Mouse (Mus musculus) large intestine, adult 2 months (tissue): ENCODE results near the gene Gm45808. TPM values are rescaled to one million over a fixed set of nuclear protein-coding genes. Genes with fewer than 3 reads are reported as not detected.

Experiments used
- DNase-seq: peaks from one replicate; pipeline ENCODE4 v3.0.0-alpha.2; 2012; ENCODE audit warnings: low read depth, low spot score
- WGBS: fragments of 180-500 bp; shearing (Covaris S2); methylation state at CpG from one replicate; pipeline ENCODE4 v1.1.7; 2018; 5-methylcytosine and 5-hydroxymethylcytosine counted together
- polyA plus RNA-seq: library from polyadenylated mRNA; depleted of rRNA; stranded (reverse); fragments of >200 nt; gene quantifications from 2 replicates; pipeline ENCODE4 v1.2.3, GENCODE M21; 2012; rRNA removed

The Gm45808 gene
- polyA plus RNA-seq, 1 experiment, result not detected

- WGBS, result 46% methylated on average over 6 of the region's 6 CpGs
- DNase-seq, result no peak
Measured at GRCm38 (mm10) chr7:45420615-45420919, 66.0 kb downstream of the Gm45808 start, which contains the start of gene Lhb. Lhb (plus strand) TSS chr7:45420820.

GRCm38 (mm10) chr7:45419859-45420614 is 66.6 kb downstream of the Gm45808 start:
- 14% methylated on average over 27 of the region's 27 CpGs for whole genome bisulfite sequencing
- DNase-seq, result no peak

DNA sequence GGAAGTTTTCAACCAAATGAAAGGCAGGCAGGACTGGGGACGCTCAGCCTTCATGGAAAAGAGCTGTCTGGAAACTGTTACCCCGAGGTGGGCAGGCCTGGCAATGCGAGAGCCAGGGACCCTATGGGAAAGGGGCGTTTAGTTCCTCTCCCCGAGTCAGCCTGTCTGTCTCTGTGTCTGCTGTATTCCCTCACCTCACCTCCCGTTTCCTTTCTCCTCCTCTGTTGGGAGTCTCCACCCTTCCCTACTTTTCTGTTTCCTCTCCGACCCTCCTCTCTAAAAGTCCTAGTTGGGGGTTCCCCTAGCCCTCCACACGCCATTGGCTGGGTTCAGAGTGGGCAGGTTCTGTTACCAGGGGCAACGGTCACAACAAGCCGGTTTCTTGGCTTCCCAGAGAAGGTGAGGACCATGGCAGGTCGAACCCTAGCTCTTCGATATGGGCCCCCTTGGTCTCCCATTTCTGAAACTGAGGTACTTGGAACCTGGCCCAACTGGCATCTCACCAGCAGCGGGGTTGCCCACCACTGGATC is 68.6 kb downstream of the Gm45808 start:
- 14% methylated on average over 13 of the region's 13 CpGs for WGBS
- DNase-seq, result no peak

Other genes with a start within 250 kb of the Gm45808 start
- 57.3 and 66.8 TPM in 2 replicates for gene Cd37, start 247.7 kb downstream of the Gm45808 start, polyA plus RNA-seq
- not detected in 2 replicates for gene Slc6a16, start 245.7 kb downstream of the Gm45808 start, polyA plus RNA-seq
- not detected in 2 replicates for gene Slc6a21, start 209.3 kb downstream of the Gm45808 start, polyA plus RNA-seq
- gene Trpm4, start 153.0 kb downstream of the Gm45808 start, polyA plus RNA-seq, result 182 and 185 TPM in 2 replicates
- 0.40 and 0.67 TPM in 2 replicates for gene Hrc, start 151.5 kb downstream of the Gm45808 start, polyA plus RNA-seq
- gene Ppfia3, start 119.8 kb downstream of the Gm45808 start, polyA plus RNA-seq, result 47.1 and 70.3 TPM in 2 replicates
- 4.5 and 7.9 TPM in 2 replicates for gene Lin7b, start 116.2 kb downstream of the Gm45808 start, polyA plus RNA-seq
- 102 and 165 TPM in 2 replicates for gene Snrnp70, start 91.1 kb downstream of the Gm45808 start, polyA plus RNA-seq
- gene Kcna7, start 81.2 kb downstream of the Gm45808 start, polyA plus RNA-seq, result 0.06 TPM in 1 of 2 replicates, not detected in the other
- gene Ntf5, start 73.1 kb downstream of the Gm45808 start, polyA plus RNA-seq, result 0.10 and 0.16 TPM in 2 replicates
- gene Lhb, start 66.0 kb downstream of the Gm45808 start, polyA plus RNA-seq, result not detected in 2 replicates
- 11.2 and 14.7 TPM in 2 replicates for gene Gys1, start 52.0 kb downstream of the Gm45808 start, polyA plus RNA-seq
- gene Ruvbl2, start 48.7 kb downstream of the Gm45808 start, polyA plus RNA-seq, result 70.5 and 70.6 TPM in 2 replicates
- gene Ftl1, start 26.9 kb downstream of the Gm45808 start, polyA plus RNA-seq, result 1,842 and 2,045 TPM in 2 replicates
- gene Bax, start 19.9 kb downstream of the Gm45808 start, polyA plus RNA-seq, result 105 and 106 TPM in 2 replicates
- gene Tulp2, start 4.9 kb downstream of the Gm45808 start, polyA plus RNA-seq, result 0.30 TPM in 1 of 2 replicates, not detected in the other
- gene Dhdh, start 2.0 kb upstream of the Gm45808 start, polyA plus RNA-seq, result 0.45 and 1.4 TPM in 2 replicates
- gene Nucb1, start 23.6 kb upstream of the Gm45808 start, polyA plus RNA-seq, result 384 and 422 TPM in 2 replicates
- gene Ppp1r15a, start 39.5 kb upstream of the Gm45808 start, polyA plus RNA-seq, result 14.8 and 18.4 TPM in 2 replicates
- 4.0 and 4.6 TPM in 2 replicates for gene Plekha4, start 39.5 kb upstream of the Gm45808 start, polyA plus RNA-seq
- gene Hsd17b14, start 68.1 kb upstream of the Gm45808 start, polyA plus RNA-seq, result 0.30 and 0.50 TPM in 2 replicates
- gene Bcat2, start 83.3 kb upstream of the Gm45808 start, polyA plus RNA-seq, result 33.8 and 40.9 TPM in 2 replicates
- 0.25 and 0.29 TPM in 2 replicates for gene Fgf21, start 128.7 kb upstream of the Gm45808 start, polyA plus RNA-seq
- gene Fut1, start 130.5 kb upstream of the Gm45808 start, polyA plus RNA-seq, result 2.5 and 2.7 TPM in 2 replicates
- 0.07 and 0.25 TPM in 2 replicates for gene Izumo1, start 135.0 kb upstream of the Gm45808 start, polyA plus RNA-seq
- gene Rasip1, start 140.7 kb upstream of the Gm45808 start, polyA plus RNA-seq, result 5.0 and 5.3 TPM in 2 replicates
- 0.77 and 1.3 TPM in 2 replicates for gene Mamstr, start 153.2 kb upstream of the Gm45808 start, polyA plus RNA-seq
- gene Fut2, start 179.6 kb upstream of the Gm45808 start, polyA plus RNA-seq, result 11.6 and 64.5 TPM in 2 replicates
- gene Ntn5, start 197.2 kb upstream of the Gm45808 start, polyA plus RNA-seq, result 0.92 and 4.4 TPM in 2 replicates
- gene Sec1, start 207.6 kb upstream of the Gm45808 start, polyA plus RNA-seq, result 0.10 and 0.63 TPM in 2 replicates
- 2.7 and 3.6 TPM in 2 replicates for gene Car11, start 213.0 kb upstream of the Gm45808 start, polyA plus RNA-seq
- gene Dbp, start 218.3 kb upstream of the Gm45808 start, polyA plus RNA-seq, result 6.4 and 7.9 TPM in 2 replicates
- gene Rpl18, start 228.6 kb upstream of the Gm45808 start, polyA plus RNA-seq, result 1,707 and 1,915 TPM in 2 replicates
- 51.9 and 70.7 TPM in 2 replicates for gene Sphk2, start 231.2 kb upstream of the Gm45808 start, polyA plus RNA-seq
- 106 and 117 TPM in 2 replicates for gene Fam83e, start 234.4 kb upstream of the Gm45808 start, polyA plus RNA-seq
- gene Spaca4, start 239.0 kb upstream of the Gm45808 start, polyA plus RNA-seq, result not detected in 2 replicates